Mouse (Mus musculus) monocyte, adult 2 months (primary cell): Measurements from ENCODE around the gene Tmc7.

Source experiments
- DNase-seq, 2 experiments: peaks; one replicate each; pipeline ENCODE4 v3.0.0; 2022; ENCODE audit warnings: low spot score in 2 of 2, low read depth in 1 of 2

Tmc7 gene

GRCm38 (mm10) chr7:118590726-118591305 lies 6.3 kb upstream of the Tmc7 start:
- no peak for DNase-seq

GRCm38 (mm10) chr7:118585856-118586255 lies 1.3 kb upstream of the Tmc7 start:
- DNase-seq, result no peak

GRCm38 (mm10) chr7:118584926-118585325 lies 390 bp upstream of the Tmc7 start:
- no peak for DNase-seq

GRCm38 (mm10) chr7:118583821-118584220 lies 715 bp downstream of the Tmc7 start:
- no peak for DNase-seq

- no peak for DNase-seq
Observed at GRCm38 (mm10) chr7:118579938-118580337, 4.6 kb downstream of the Tmc7 start.

- DNase-seq, result no peak
Observed at GRCm38 (mm10) chr7:118578269-118578668, 6.3 kb downstream of the Tmc7 start.

- no peak for DNase-seq
Observed at GRCm38 (mm10) chr7:118572039-118572438, 12.5 kb downstream of the Tmc7 start.

GRCm38 (mm10) chr7:118571350-118571749 lies 13.2 kb downstream of the Tmc7 start:
- no peak for DNase-seq

- DNase-seq, result no peak
Observed at GRCm38 (mm10) chr7:118569121-118569543, 15.4 kb downstream of the Tmc7 start.

- no peak for DNase-seq
Observed at GRCm38 (mm10) chr7:118554290-118554689, 30.2 kb downstream of the Tmc7 start.

GRCm38 (mm10) chr7:118553881-118554280 lies 30.7 kb downstream of the Tmc7 start:
- no peak for DNase-seq

GRCm38 (mm10) chr7:118547451-118547850 lies 37.1 kb downstream of the Tmc7 start:
- DNase-seq, result no peak

- DNase-seq, result no peak
Observed at GRCm38 (mm10) chr7:118544128-118544527, 40.4 kb downstream of the Tmc7 start.

- DNase-seq, result no peak
Observed at GRCm38 (mm10) chr7:118535076-118535475, 49.5 kb downstream of the Tmc7 start.

- no peak for DNase-seq
Observed at GRCm38 (mm10) chr7:118534326-118534725, 50.2 kb downstream of the Tmc7 start.

GRCm38 (mm10) chr7:118533178-118533578 lies 51.4 kb downstream of the Tmc7 start, which contains the start of gene Coq7:
TSS of gene Coq7 (minus strand) at chr7:118533356.
- peak; percentile 86 to 90 for DNase-seq

- peak; percentile 85 to 95 for DNase-seq
Observed at GRCm38 (mm10) chr7:118532519-118533177, 51.9 kb downstream of the Tmc7 start.

- DNase-seq, result no peak
Observed at GRCm38 (mm10) chr7:118526967-118527366, 57.6 kb downstream of the Tmc7 start.

GRCm38 (mm10) chr7:118522077-118522476 lies 62.5 kb downstream of the Tmc7 start:
- no peak for DNase-seq

- DNase-seq, result no peak
Observed at GRCm38 (mm10) chr7:118519661-118520060, 64.9 kb downstream of the Tmc7 start.

GRCm38 (mm10) chr7:118518687-118519086 lies 65.8 kb downstream of the Tmc7 start:
- peak; percentile 19 to 56 for DNase-seq

GRCm38 (mm10) chr7:118517819-118518218 lies 66.7 kb downstream of the Tmc7 start:
- no peak for DNase-seq

- DNase-seq, result no peak
Observed at GRCm38 (mm10) chr7:118508556-118508955, 76.0 kb downstream of the Tmc7 start.
